Mouse (Mus musculus) E14TG2a.4 (cell line): ENCODE results near the gene Lyrm1.

Source experiments
- H3K27me3 ChIP-seq: 2 replicates; pipeline ENCODE4 v1.6.1; 2014; ENCODE audit warnings: low read length, control low read depth; ENCODE audit not compliant: insufficient read depth
- H3K36me3 ChIP-seq: 2 replicates; pipeline ENCODE4 v1.6.1; 2014; ENCODE audit warnings: low read length, control low read depth; ENCODE audit not compliant: insufficient read depth
- H3K4me1 ChIP-seq: replicated peaks from 2 replicates; pipeline ENCODE4 v1.6.1; 2014; ENCODE audit warnings: low read depth, low read length, control low read depth
- H3K4me3 ChIP-seq: replicated peaks from 2 replicates; pipeline ENCODE4 v1.5.1; 2014; ENCODE audit warnings: mild to moderate bottlenecking, low read length
- H3K9me3 ChIP-seq: 2 replicates; pipeline ENCODE4 v1.6.1; 2014; ENCODE audit warnings: low read length, control low read depth
- CTCF ChIP-seq: conservative IDR thresholded peaks from 2 replicates; pipeline ENCODE4 v1.5.1; 2014; ENCODE audit warnings: low read length
- NANOG ChIP-seq: IDR thresholded peaks from 2 replicates; pipeline ENCODE4 v1.6.1; 2014; ENCODE audit warnings: borderline replicate concordance, low read length, mixed read lengths
- POU5F1 ChIP-seq: IDR thresholded peaks from 2 replicates; pipeline ENCODE4 v1.6.1; 2014; ENCODE audit warnings: low read length, borderline replicate concordance

The Lyrm1 gene

DNA sequence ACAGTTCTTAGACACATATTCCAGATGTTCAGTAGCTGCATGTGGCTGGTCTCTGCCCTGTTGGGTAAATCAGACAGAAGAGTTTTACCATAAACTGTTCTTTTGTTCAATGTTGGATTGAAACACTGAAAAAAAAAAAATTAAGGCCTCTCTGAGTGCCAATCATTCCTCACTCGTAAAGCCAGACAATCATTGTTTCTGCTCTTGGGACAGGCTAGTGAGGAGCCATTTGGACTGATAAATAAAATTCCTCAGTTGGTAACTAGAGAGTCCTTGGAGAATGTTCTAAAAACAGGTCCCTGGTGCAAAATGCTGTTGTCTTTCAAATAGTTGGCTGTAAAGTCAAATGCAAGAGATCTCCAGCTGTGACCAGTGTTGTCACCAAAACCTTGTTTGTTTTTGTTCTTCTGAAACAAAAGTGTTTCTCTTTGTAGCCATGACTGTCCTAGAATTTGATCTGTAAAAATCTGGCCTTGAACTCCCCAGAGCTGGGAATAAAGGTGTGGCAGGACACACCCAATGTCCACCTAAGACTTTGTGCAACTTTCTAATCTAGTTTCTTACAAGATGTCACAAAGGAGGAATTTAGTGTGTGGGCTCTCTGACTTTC, 2.7 kb downstream of the Lyrm1 start:
- Histone ChIP-seq H3K4me1 (peaks cover 68% of the 10 kb centered on the region), H3K4me3 (peak overlapping the region; percentile 94; the same call in 1 of the 2 replicates), H3K36me3 (no peaks in the 10 kb centered on the region), H3K9me3 (no peaks in the 10 kb centered on the region), H3K27me3 (no peaks in the 10 kb centered on the region)
- TF ChIP-seq POU5F1 (no peak), CTCF (no peak), NANOG (peak; percentile 56; the same call in 1 of the 2 replicates)

DNA sequence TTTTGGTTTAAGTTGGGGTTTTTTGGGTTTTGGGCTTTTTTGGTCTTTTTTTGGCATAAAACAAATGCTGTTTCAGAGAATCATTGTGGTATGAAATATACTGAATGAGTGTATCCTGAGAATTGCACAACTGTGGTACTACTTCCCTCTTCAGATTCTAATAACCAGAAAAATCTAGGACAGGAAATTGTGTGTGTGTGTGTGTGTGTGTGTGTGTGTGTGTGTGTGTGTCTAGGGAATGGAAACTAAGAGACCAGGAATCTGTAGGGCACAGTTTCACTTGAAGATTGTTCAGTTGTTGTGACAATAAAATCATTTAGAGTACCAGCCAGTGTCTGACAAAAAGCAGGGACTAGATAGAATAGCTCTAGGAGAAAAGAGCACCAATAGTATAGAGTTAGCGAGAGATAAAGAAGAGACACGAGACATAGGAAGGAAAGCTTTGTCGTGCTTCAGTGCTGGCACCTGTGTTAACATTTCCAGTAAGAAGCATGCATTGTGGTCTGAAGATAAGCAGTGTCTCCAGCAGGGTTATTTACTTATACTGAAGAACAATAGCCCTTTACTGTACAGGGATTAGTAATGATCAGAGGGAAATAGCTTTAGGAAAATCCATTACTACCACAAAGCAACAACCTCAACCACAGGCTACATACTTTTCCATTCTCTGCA, 3.9 kb downstream of the Lyrm1 start:
- no peaks in the 10 kb centered on the region for H3K36me3 ChIP-seq
- peaks cover 57% of the 10 kb centered on the region for H3K4me1 ChIP-seq
- TF ChIP-seq NANOG (no peak), CTCF (no peak), POU5F1 (no peak)
- no peaks in the 10 kb centered on the region for H3K27me3 ChIP-seq
- H3K9me3 ChIP-seq: no peaks in the 10 kb centered on the region
- H3K4me3 ChIP-seq: no peak overlapping the region

DNA sequence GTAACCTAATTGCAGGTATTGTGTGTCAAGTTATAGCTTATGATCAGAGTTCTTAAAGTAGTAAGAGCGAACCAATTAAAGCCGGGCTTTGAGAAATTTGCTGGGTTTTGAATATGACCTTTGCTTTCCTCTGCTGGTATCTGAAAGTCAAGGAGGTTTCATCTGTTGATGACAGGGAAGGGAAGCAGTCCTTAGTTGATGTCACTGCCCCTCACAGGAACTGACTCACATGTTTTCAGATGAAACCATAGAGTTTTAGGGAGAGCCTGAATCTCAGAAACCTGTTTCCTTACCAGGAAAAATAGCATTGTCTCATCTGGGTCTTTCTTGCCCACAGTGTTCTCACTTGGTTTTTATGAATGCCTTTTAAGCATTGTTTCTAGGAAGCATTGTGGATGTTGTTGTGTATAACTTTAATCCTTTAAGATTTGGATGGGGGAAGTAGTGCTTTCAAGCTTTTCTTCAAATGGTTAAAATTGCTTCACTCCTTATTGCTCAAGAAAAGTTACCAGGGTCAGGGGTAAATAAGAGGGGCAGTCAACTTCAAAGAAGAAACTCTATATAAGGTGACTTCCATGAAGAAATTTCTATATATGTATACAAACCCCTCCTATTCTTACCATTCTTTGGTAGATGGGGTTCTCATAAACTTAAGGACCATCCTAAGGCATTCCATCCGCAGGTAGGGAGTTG, 11.0 kb downstream of the Lyrm1 start:
- Histone ChIP-seq H3K4me1 (peaks cover 2% of the 10 kb centered on the region; the same call in 1 of the 2 replicates), H3K9me3 (no peaks in the 10 kb centered on the region), H3K36me3 (no peaks in the 10 kb centered on the region), H3K27me3 (no peaks in the 10 kb centered on the region), H3K4me3 (no peak overlapping the region)
- TF ChIP-seq POU5F1 (no peak), CTCF (no peak), NANOG (no peak)

DNA sequence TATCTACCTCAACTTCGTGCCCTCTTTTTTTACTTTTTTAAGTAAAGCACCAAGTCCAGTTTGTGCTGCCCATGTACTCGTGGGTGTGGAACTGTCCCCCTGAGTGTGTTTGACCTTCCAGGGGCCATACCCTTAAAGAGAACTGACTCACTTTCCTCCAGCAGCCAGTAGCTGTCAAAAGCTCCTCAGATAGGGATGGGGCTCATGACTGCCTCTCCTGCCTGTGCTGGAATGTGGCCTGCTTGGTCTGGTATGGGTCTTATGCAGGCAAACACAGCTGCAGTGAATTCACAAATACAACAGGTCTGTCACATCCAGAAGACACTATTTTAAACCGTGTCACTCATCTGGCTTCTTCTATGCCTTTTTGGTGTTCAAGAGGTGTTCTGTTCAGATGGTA, 16.1 kb downstream of the Lyrm1 start:
- Histone ChIP-seq H3K9me3 (no peaks in the 10 kb centered on the region), H3K36me3 (no peaks in the 10 kb centered on the region), H3K27me3 (no peaks in the 10 kb centered on the region), H3K4me1 (0 out of 2 replicates have a peak, but pooled peaks cover 3% of the 10 kb centered on the region), H3K4me3 (no peak overlapping the region)
- TF ChIP-seq CTCF (no peak), NANOG (no peak), POU5F1 (no peak)

DNA sequence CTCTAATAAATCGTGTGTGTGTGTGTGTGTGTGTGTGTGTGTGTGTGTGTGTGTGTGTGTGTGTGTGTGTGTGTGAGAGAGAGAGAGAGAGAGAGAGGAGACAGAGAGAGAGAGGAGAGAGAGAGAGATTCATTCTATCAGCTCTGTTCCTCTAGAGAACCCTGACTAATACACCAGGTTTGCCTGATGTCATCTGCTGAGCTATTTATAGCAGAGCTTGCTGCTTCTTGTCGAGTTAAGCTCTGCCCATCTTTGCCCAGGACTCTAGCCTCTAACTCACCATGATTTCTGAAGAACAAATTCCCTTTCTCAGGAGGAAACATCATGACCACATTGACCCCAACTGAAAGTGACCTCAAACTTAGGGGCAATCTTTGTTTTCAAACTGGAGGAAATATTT, 24.8 kb downstream of the Lyrm1 start:
- TF ChIP-seq NANOG: no peak
- no peak for TF ChIP-seq POU5F1
- no peak for TF ChIP-seq CTCF

DNA sequence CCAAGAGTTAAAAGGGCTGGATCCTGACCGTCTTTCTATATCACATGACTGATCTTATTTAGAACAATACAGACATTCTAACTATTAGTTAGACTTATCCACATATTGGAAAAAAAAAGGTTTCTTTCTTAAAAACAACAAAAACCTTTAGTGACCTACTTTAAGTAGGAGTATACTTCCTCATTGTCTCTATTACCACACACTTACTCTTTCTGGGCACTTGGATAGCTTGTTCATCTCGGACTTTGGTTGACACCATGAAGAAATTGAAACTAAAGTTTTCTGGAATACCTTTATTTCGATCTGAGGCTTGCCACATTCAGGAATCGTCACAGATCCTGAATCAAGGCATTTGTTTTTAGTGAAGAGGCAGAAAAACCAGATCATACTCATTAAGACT, 25.4 kb downstream of the Lyrm1 start:
- no peaks in the 10 kb centered on the region for H3K27me3 ChIP-seq
- no peaks in the 10 kb centered on the region for H3K4me1 ChIP-seq
- H3K4me3 ChIP-seq: no peak overlapping the region
- no peak for TF ChIP-seq POU5F1
- TF ChIP-seq CTCF: no peak
- no peak for TF ChIP-seq NANOG
- no peaks in the 10 kb centered on the region for H3K36me3 ChIP-seq
- H3K9me3 ChIP-seq: no peaks in the 10 kb centered on the region

More for the DNA sequence above, 24.8 kb downstream of the Lyrm1 start:
- Histone ChIP-seq H3K4me3 (no peak overlapping the region), H3K27me3 (no peaks in the 10 kb centered on the region), H3K9me3 (no peaks in the 10 kb centered on the region), H3K36me3 (no peaks in the 10 kb centered on the region), H3K4me1 (no peaks in the 10 kb centered on the region)

DNA sequence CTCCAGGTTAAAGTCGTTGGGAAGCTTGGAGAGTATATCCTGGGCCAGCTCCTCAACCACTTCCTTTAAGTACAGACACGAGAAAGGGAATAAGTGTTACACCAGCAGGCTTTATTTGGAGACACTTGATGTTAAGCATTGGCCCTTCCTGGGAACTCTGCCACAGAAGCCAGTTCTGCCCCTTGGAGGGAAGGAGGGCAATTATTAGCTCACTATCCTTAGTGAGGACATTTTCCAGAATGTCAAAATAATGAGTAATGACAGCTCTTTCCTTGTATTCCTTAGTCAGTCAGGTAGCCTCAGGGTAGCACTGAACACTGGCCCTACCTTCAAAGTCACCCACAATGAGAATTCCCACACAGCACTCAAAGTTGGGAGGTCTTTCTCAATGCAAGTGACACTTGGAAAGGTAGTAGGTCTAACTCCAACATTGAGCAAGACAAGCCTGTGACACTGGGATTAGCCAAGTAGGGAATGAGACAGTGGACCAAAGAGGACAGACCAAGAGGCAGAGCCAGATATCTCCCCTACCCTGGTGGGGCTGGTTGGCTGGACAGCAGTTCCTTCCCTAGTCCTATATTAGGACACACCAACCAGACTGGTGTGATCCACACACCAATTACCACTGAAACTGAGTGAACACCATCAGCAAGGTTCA, 33.3 kb downstream of the Lyrm1 start:
- TF ChIP-seq NANOG (no peak), POU5F1 (no peak), CTCF (no peak)
- Histone ChIP-seq H3K36me3 (no peaks in the 10 kb centered on the region), H3K4me3 (no peak overlapping the region), H3K27me3 (no peaks in the 10 kb centered on the region), H3K9me3 (no peaks in the 10 kb centered on the region), H3K4me1 (no peaks in the 10 kb centered on the region)

DNA sequence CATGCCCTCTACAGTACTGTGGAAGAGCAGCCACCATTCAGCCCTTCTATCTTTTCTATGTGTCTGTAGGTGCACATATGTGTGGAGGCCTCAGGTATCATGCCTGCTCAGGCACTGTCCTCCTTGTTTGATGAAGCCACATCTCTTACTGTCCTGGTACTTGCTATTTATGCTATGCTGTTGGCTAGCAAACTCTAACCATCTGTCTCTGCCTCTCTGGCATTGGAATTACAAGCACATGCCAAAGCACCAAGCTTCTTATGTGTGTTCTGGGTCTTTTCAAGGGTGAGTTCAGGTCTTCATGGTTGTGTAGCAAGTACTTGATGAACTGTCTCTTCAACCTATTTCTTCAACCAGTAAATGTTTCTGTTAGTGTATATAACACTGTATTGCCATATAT, 40.7 kb downstream of the Lyrm1 start:
- no peaks in the 10 kb centered on the region for H3K36me3 ChIP-seq

More for the DNA sequence above, 40.7 kb downstream of the Lyrm1 start:
- H3K9me3 ChIP-seq: no peaks in the 10 kb centered on the region
- H3K4me3 ChIP-seq: no peak overlapping the region
- H3K27me3 ChIP-seq: no peaks in the 10 kb centered on the region
- no peak for TF ChIP-seq POU5F1
- no peak for TF ChIP-seq CTCF
- no peak for TF ChIP-seq NANOG
- peaks cover 11% of the 10 kb centered on the region for H3K4me1 ChIP-seq
